In the genomic region with DNA sequence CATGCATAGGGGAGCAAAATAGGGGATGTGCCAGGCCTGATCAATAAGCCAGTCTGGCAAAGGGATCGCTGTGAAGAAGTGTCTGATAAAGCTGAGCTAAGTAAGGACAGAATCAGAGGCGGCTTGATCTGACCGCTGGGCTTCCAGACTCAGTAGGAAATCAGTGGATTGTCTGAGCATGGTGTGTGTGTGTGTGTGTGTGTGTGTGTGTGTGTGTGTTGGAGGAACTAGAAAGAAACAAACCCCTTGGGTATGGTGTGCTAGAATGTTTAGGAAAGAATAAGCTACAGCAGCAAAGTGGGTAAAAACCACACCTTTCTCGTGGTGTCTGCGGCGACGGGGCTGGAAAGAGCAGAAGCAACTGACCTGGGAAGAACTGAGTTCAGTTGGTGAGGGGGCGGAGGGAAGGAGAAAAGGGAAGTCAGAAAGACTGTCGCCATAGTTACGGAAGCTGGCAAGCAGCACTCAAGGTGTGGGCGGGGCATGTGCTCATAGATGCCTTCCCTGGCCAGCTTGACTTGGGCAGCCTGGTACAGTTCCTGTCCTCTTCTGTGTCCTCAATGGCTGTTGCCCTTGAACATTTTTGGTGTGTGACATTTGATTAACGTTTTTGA, we compare ENCODE assay signal across 9 mouse cellular contexts. TPM values are rescaled to one million over a fixed set of nuclear protein-coding genes. Genes with fewer than 3 reads are reported as not detected.
A peak's percentile ranks its signal among the peaks of the same experiment; 100 is the strongest.
DNase-seq lines count a peak whose midpoint lies in the region; ATAC-seq and TF ChIP-seq lines count a peak whose summit lies in the region.
"Had no signal": no experiment of that assay in that cellular context is flagged by ENCODE, and none has a peak within 500 bp of the region (broad histone marks: within the 10 kb centered on the region; RNA-seq: fewer than 3 reads in every experiment).

No protein-coding gene starts in this region.

- no peaks in the 10 kb centered on the region for H3K27me3 ChIP-seq in heart, embryonic 14.5 days (ENCODE audit: control insufficient read depth, insufficient read depth, low read length)
- peaks cover 6% of the 10 kb centered on the region for H3K27me3 ChIP-seq in liver, embryonic 15.5 days
- peaks cover 9% of the 10 kb centered on the region for H3K27me3 ChIP-seq in neural tube, embryonic 13.5 days
- no peaks in the 10 kb centered on the region for H3K27me3 ChIP-seq in thymus, adult 2 months (ENCODE audit: control insufficient read depth, insufficient read depth, low read length)

- WGBS in heart, embryonic 14.5 days = 32% methylated on average over 12 of the region's 12 CpGs
- WGBS in liver, embryonic 15.5 days (ENCODE audit: insufficient replicate concordance) = 16% methylated on average over 12 of the region's 12 CpGs
- 34% methylated on average over 12 of the region's 12 CpGs for WGBS in neural tube, embryonic 13.5 days
- WGBS in thymus, adult 2 months = 3% methylated on average over 12 of the region's 12 CpGs

- H3K36me3 ChIP-seq in heart, embryonic 14.5 days (ENCODE audit: control insufficient read depth, insufficient read depth, low read length) = no peaks in the 10 kb centered on the region
- no peaks in the 10 kb centered on the region for H3K36me3 ChIP-seq in liver, embryonic 15.5 days (replicated peaks)
- no peaks in the 10 kb centered on the region for H3K36me3 ChIP-seq in neural tube, embryonic 13.5 days
- H3K36me3 ChIP-seq in thymus, adult 2 months (ENCODE audit: control insufficient read depth, insufficient read depth, low read length) = no peaks in the 10 kb centered on the region
- H3K36me3 ChIP-seq: limb, embryonic 15.5 days had no signal

- no peak overlapping the region for H3K4me3 ChIP-seq in heart, embryonic 14.5 days (ENCODE audit: control insufficient read depth in 1 of 2, insufficient read depth in 1 of 2, low read depth in 1 of 2, low read length in 2 of 2)
- H3K4me3 ChIP-seq in liver, embryonic 15.5 days (replicated peaks) = no peak overlapping the region
- no peak overlapping the region for H3K4me3 ChIP-seq in neural tube, embryonic 13.5 days
- no peak overlapping the region for H3K4me3 ChIP-seq in thymus, adult 2 months (ENCODE audit: control insufficient read depth, insufficient read depth, low read length)
- H3K4me3 ChIP-seq: limb, embryonic 15.5 days had no signal

- no peak for TF ChIP-seq CTCF in thymus, adult 2 months (IDR thresholded peaks at IDR 0.05; ENCODE audit: borderline replicate concordance, control insufficient read depth, extremely low read depth, insufficient read depth, low read length, poor library complexity)

- peaks cover 16 to 24% of the 10 kb centered on the region in 2 experiments for H3K4me1 ChIP-seq in heart, embryonic 14.5 days (ENCODE audit: control insufficient read depth in 2 of 2, insufficient read depth in 2 of 2, low read length in 2 of 2)
- peaks cover 19% of the 10 kb centered on the region for H3K4me1 ChIP-seq in liver, embryonic 15.5 days (replicated peaks)
- peaks cover 13% of the 10 kb centered on the region for H3K4me1 ChIP-seq in neural tube, embryonic 13.5 days (replicated peaks)
- peaks cover 8% of the 10 kb centered on the region for H3K4me1 ChIP-seq in thymus, adult 2 months (replicated peaks; ENCODE audit: control insufficient read depth, insufficient read depth, low read length)

- no peak overlapping the region for H3K9ac ChIP-seq in heart, embryonic 14.5 days (ENCODE audit: low read length)
- no peak overlapping the region for H3K9ac ChIP-seq in liver, embryonic 15.5 days
- no peak overlapping the region for H3K9ac ChIP-seq in neural tube, embryonic 13.5 days
- H3K9ac ChIP-seq: limb, embryonic 15.5 days had no signal

- 0 out of 4 replicates have a peak overlapping the region, but pooled peaks have one; percentile 7 to 41 for H3K27ac ChIP-seq in heart, embryonic 14.5 days (replicated peaks in 1 of 2; ENCODE audit: control insufficient read depth in 1 of 2, insufficient read depth in 1 of 2, low read depth in 2 of 2, low read length in 2 of 2)
- no peak overlapping the region for H3K27ac ChIP-seq in liver, embryonic 15.5 days (replicated peaks)
- no peak overlapping the region for H3K27ac ChIP-seq in neural tube, embryonic 13.5 days (replicated peaks)
- H3K27ac ChIP-seq in thymus, adult 2 months (ENCODE audit: control insufficient read depth, insufficient read depth, low read length) = no peak overlapping the region
- H3K27ac ChIP-seq: limb, embryonic 15.5 days had no signal

- peak; percentile 98 for ATAC-seq in common myeloid progenitor, adult 5-6 weeks (replicated peaks; ENCODE audit: low read depth, poor library complexity, severe bottlenecking)
- no peak for ATAC-seq in heart, embryonic 14.5 days (ENCODE audit: insufficient number of reproducible peaks, insufficient read depth, low FRiP score, low read depth)
- 0 out of 2 replicates have a peak, but pooled peaks have one; percentile 18 for ATAC-seq in liver, embryonic 15.5 days (ENCODE audit: insufficient read depth)
- no peak; the same call in 1 of the 2 replicates for ATAC-seq in neural tube, embryonic 13.5 days (ENCODE audit: low read depth)

- peak; percentile 10 for DNase-seq in gastrocnemius, postnatal 14 days
- DNase-seq in gastrocnemius, postnatal 4 days (ENCODE audit: low spot score in 2 of 2) = no peak
- peak; percentile 61 to 74 for DNase-seq in kidney, postnatal 4 days
- peak; percentile 65 for DNase-seq in thymus, adult 2 months

- no peak for TF ChIP-seq POLR2A in thymus, adult 2 months (IDR thresholded peaks at IDR 0.05; ENCODE audit: control insufficient read depth, extremely low read depth, insufficient read depth, low read length, poor library complexity)

- H3K9me3 ChIP-seq in heart, embryonic 14.5 days (ENCODE audit: control insufficient read depth, low read length) = no peaks in the 10 kb centered on the region
- H3K9me3 ChIP-seq in liver, embryonic 15.5 days (replicated peaks) = no peaks in the 10 kb centered on the region
- H3K9me3 ChIP-seq in neural tube, embryonic 13.5 days = no peaks in the 10 kb centered on the region
- H3K9me3 ChIP-seq: limb, embryonic 15.5 days had no signal

- intact Hi-C loops in gastrocnemius, postnatal 14 days (cut with DNase I; ENCODE audit: low total_unique reads) = no loop called here

- peak overlapping the region; percentile 58 for H3K4me2 ChIP-seq in heart, embryonic 14.5 days (ENCODE audit: low read length)
- peak overlapping the region; percentile 43 for H3K4me2 ChIP-seq in liver, embryonic 15.5 days
- H3K4me2 ChIP-seq in neural tube, embryonic 13.5 days = peak overlapping the region; percentile 14; the same call in 1 of the 2 replicates
- H3K4me2 ChIP-seq: limb, embryonic 15.5 days had no signal

RNA-seq across cellular contexts. Expression of gene Tomm20l, which starts 2.6 kb away (rescaled TPM):
- not detected for total RNA-seq in gastrocnemius, postnatal 14 days (2021)
- total RNA-seq in gastrocnemius, postnatal 4 days (2021) = not detected
- total RNA-seq in common myeloid progenitor, adult 5-6 weeks (2017) = not detected in 2 replicates
- 0.38 TPM in 1 of 2 replicates, not detected in the other for polyA plus RNA-seq in heart, embryonic 14.5 days (2014; fragmentation: Nextera tagmentation; extraction: Ambion mirVana)
- not detected in 2 replicates for polyA plus RNA-seq in liver, embryonic 15.5 days (2015; fragmentation: Nextera tagmentation; extraction: Ambion mirVana)
- polyA plus RNA-seq in neural tube, embryonic 13.5 days (2015; fragmentation: Nextera tagmentation; extraction: Ambion mirVana) = not detected in 2 replicates
- polyA plus RNA-seq in thymus, adult 2 months (2012; rRNA removed) = not detected in 2 replicates
- polyA plus RNA-seq: limb, embryonic 15.5 days had no signal

RNA-seq across cellular contexts. Expression of gene Timm9, which starts 22.7 kb away (rescaled TPM):
- total RNA-seq in gastrocnemius, postnatal 14 days (2021) = 10 to 100 TPM; 22.4 to 30.0 TPM
- total RNA-seq in gastrocnemius, postnatal 4 days (2021) = 10 to 100 TPM; 28.7 to 32.9 TPM
- 69.1 and 79.3 TPM in 2 replicates for total RNA-seq in common myeloid progenitor, adult 5-6 weeks (2017)
- polyA plus RNA-seq in heart, embryonic 14.5 days (2014; fragmentation: Nextera tagmentation; extraction: Ambion mirVana) = 102 and 114 TPM in 2 replicates
- 35.4 and 37.5 TPM in 2 replicates for polyA plus RNA-seq in liver, embryonic 15.5 days (2015; fragmentation: Nextera tagmentation; extraction: Ambion mirVana)
- 103 and 108 TPM in 2 replicates for polyA plus RNA-seq in neural tube, embryonic 13.5 days (2015; fragmentation: Nextera tagmentation; extraction: Ambion mirVana)
- polyA plus RNA-seq in thymus, adult 2 months (2012; rRNA removed) = 12.4 and 15.7 TPM in 2 replicates

RNA-seq across cellular contexts. Expression of gene 2700049A03Rik, which starts 22.9 kb away (rescaled TPM):
- total RNA-seq in gastrocnemius, postnatal 14 days (2021) = 1 to 10 TPM; 2.6 to 2.8 TPM
- total RNA-seq in gastrocnemius, postnatal 4 days (2021) = 1 to 10 TPM; 5.9 to 7.6 TPM
- 18.5 and 22.7 TPM in 2 replicates for total RNA-seq in common myeloid progenitor, adult 5-6 weeks (2017)
- 11.7 and 13.0 TPM in 2 replicates for polyA plus RNA-seq in heart, embryonic 14.5 days (2014; fragmentation: Nextera tagmentation; extraction: Ambion mirVana)
- polyA plus RNA-seq in liver, embryonic 15.5 days (2015; fragmentation: Nextera tagmentation; extraction: Ambion mirVana) = 3.8 and 4.6 TPM in 2 replicates
- polyA plus RNA-seq in neural tube, embryonic 13.5 days (2015; fragmentation: Nextera tagmentation; extraction: Ambion mirVana) = 11.7 and 13.6 TPM in 2 replicates
- polyA plus RNA-seq in thymus, adult 2 months (2012; rRNA removed) = 6.6 and 7.0 TPM in 2 replicates

Comparison
In these comparisons a context has a peak if more than half of its experiments do, and no peak if none do; other contexts are left out.
1. DNase-seq: peak in gastrocnemius, postnatal 14 days (single experiment), kidney, postnatal 4 days (2 of 2) and thymus, adult 2 months (single experiment); none in gastrocnemius, postnatal 4 days (0 of 2).
2. ATAC-seq: peak in common myeloid progenitor, adult 5-6 weeks (single experiment) and liver, embryonic 15.5 days (single experiment); none in heart, embryonic 14.5 days (single experiment) and neural tube, embryonic 13.5 days (single experiment).
3. H3K27ac ChIP-seq: peak in heart, embryonic 14.5 days (2 of 2); none in liver, embryonic 15.5 days (single experiment), neural tube, embryonic 13.5 days (single experiment) and thymus, adult 2 months (single experiment).
4. Peak in every context shown above with its lines, with median percentiles within 50 percentile points of each other: H3K4me2 ChIP-seq.